Mouse (Mus musculus) hindlimb bud, embryonic 11.5 days (tissue): ENCODE data around the gene Smg9.

Source experiments
- DNase-seq: peaks from one replicate; pipeline ENCODE4 v3.0.0-alpha.2; 2012; ENCODE audit warnings: low read depth, low spot score; ENCODE audit errors: extremely low spot score

The Smg9 gene

DNA sequence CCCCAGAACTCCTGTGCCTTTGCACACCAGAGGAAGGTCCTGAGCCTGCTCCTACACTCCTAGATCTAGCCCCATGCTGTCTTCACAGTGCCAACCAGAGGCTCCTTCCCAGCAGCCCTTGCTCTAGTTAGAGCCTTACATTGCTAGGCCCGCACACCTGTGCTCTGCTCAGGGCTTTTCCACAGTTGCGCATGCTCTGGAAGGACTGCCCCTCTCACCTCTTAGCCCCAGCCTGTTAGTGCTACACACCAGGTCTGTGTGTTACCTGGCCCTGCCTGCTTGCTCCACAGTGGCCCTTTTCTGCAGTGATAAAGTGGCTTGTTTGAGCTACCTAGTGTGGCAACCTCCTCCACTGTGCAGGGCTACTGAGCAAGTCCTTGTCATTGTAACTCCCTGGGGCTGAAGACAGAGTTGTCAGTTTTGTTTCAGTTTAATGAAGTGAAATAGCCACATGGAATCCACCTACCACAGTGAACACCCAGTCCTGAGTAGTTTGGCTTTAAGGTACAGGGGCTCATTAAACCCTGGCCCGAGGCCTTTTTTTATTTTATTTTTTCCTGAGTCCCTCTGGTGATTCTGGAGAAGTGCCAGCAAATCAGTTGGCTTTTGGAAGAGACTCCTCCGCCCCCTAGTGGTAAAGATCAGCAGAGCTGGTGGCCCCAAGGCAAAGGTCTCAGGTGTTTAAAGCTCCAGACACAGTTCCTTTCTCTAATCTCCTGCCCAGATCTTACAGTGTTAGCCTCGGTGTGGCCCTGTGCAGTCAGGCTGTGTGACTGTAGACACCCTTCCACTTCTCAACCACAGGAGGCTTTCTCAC lies 7.3 kb downstream of the Smg9 start:
- DNase-seq = peak; percentile 68

DNA sequence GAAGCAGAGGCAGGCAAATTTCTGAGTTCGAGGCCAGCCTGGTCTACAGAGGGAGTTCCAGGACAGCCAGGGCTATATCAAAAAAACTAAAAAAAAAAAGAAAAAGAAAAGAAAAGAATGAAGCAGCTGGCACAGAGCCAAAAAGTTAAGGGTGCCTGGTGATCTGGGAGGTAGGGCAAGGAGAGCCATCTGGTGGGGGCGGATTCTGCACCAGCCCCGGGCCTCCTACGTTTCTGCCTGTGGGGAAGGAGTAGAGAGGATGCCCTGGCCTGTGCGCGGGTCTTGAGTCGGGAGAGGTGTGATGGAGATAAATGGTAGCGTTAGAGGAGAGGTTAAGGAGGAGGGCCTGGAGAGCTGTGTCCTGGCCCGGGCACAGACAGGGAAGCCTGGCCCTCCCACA lies 8.8 kb downstream of the Smg9 start:
- DNase-seq = no peak

DNA sequence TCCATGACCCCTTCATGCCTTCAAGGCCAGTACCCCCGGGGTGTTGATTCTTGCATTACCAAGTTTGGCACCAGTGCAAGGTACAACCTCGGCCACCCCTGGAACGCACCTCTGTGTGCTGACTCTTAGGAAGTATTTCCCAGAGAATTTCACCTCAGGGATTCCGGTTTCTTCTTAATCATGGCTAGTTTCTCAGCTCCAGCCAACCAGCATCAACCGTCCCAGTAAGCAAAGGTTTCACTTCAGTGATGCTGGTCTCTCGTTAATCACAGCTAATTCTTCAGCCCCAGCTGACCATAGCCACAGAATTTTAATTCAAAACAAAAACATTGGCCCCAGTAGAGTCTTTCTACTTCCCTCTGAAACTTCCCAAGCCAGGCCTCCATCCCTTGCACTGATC lies 10.7 kb downstream of the Smg9 start:
- no peak for DNase-seq

DNA sequence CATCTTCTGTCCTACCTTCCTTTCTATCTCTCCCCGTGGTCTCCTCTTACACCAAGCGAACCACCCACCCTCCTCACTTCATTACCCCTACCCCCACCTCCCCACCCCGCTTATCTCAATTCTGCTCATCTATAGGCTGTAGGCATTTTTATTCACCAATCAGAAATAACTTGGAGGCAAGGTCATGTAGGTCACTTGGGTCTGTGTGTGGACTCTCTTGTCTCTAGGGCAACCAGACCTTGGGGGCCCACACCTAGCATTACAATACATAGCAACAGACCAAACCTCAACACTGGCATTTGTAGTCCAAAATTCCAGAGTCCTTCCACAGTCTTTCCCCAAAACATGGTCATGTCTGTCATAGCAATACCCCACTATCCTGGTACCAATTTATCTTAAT lies 11.4 kb downstream of the Smg9 start:
- DNase-seq = no peak

DNA sequence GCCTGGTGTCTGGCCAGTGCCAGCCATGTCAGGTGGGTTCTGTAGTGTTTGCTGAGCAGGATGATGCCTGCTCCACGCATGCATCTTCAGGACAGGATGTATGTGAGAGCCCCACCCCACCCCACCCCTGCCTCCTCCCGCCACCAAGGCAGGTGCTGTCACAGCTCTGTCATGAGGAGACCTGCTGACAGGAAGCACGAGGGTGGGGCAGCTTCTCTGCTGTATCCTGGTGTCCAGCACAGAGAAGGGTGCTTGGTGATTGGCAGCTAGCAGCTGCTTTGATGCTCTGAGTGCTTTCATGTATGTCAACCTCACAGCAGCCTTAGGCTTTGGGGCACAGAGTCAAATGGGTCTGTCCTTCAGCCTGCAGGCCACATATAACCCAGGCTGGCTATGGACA lies 14.2 kb downstream of the Smg9 start:
- DNase-seq = no peak

DNA sequence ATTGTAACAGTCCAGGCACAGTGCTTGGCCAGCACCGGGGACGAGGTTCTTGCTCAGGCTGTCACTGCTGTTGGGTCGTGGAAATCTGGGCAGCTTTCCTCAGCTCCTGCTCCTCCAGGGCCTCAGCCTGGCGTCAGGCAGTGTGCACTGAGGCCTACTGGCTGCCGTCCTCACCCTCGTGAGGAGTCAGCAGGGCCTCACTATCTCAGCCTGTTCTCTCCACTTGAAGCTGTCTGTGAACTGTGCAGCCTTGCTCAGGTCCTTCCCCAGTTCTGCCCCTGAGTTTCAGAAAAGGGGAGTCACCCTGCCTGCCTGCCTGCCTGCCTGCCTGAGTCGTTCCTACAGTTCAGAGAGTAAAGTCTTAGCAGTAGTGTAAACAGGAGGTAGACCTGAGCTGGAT lies 15.8 kb downstream of the Smg9 start:
- no peak for DNase-seq

DNA sequence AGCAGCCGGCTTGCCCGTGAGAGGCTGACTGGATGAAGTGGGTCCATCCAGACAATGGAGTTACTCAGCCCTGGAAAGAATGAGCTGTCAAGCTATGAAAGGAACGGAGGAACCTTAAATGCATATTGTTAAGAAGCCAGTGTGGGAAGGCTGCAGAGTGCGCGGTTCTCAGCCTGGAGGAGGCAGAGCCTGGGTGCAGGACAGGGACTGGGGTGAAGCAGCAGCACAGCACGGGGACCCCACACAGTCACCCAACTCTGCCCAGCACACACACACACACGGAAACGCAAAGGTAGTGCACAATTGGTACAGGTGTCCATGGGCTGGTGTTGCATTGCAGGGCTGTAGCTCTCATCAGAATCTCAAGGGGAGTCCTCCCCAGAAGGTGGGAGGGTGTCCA lies 20.2 kb downstream of the Smg9 start:
- no peak for DNase-seq

DNA sequence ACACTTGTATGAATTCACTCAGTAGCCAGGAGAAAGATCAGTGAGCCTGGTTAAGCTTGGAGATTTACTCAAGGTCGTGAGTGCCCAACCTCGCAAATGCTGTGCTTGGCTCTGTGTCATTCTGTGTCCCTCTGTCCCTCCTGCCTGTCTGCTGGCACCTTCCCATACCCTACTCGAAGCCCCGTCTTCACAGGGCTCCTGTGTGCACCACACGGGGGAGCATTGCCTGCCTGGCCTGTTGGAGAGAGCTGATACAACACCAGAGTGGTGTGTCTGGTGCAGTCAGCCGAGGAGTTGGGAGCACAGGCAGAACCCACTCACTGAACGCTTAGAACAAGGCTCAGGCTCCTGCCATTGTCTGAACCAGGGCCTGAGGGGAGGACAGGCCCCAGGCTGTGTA lies 22.2 kb downstream of the Smg9 start:
- no peak for DNase-seq

DNA sequence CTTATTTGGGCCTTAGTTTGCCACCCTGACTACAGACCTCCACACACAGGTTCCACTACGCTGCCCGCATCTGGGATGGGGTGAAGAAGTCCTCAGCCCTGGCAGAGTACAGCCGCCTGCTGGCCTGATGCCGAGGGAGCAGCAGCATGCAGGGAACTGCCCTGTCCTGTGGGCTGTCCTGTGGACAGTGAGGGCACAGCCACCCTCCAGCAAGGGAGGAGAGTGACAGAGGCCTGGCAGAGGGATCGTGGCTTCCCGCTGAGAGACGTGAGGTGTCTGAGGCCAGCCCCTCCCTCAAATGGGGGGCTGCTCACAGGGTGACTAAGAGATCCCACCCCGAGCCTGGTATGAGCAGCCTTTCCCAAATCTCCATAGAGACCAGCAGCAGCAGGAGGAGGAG lies 22.8 kb downstream of the Smg9 start:
- DNase-seq = no peak

DNA sequence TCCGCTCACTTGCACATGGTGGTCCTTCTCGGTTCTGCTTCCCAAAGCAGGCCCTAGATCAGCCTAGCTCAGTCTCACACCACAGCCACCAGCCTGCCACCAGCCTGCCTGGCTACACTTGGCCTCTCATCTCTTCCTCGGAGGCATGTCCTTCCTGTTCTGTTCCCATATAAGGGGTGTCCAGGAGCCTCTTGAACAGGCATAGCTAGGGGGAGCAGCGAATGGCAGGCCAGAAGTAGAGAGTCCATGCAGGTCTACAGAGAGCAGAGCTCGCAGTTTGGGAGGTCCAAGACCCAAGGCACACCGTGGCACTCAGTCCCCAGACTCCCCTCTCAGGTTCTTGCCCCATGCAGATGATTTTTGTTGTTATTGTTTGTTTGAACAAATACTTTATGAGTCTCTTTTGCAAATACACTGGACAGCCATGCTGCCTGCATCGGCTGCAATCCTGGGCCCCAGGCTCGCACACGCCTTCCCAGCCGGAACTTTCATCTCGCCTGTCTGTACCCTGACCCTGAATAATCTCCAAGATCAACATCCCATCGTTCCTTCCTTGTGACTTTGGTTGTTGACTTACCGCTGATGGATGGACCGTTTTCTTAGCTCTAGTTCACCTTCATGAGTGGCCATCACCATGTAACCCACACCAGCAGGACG lies 23.8 kb downstream of the Smg9 start:
- DNase-seq = no peak

DNA sequence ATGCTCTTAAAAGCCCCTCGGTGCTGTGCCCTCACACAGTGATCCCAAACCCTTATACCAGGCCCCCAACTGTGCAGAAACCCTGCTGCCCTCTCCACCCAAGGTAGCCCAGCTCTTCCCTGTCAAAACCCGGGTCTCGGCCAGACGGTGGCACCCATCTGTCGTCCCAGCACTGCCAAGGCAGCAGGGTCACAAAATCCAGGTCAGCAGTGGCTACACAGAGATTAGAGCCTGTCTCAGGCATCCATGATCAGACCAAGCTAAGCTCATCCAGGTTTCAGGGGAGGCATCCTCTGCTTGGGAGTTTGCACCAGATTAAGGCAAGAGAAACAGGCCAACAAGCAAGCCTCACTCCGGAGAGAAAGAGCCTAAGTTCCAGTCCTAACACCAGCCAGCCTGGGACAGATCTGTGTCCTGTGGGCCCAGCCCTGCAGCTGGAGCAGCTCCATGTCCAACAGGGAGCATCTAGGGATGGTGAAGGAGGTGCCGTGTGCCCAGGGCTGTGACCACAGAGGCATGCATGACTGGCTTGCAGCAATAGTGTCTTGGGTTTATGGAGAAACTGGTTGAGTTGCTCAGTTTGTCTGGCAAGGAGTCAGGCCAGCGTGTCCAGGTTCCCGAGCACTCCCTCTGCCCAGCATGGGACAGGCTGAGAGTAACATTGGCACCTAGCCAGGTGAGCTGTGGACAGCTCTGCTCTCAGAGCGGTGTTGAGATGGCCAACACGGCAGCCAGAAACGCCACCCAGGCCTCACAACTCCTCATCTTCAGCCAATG lies 24.7 kb downstream of the Smg9 start:
- no peak for DNase-seq

DNA sequence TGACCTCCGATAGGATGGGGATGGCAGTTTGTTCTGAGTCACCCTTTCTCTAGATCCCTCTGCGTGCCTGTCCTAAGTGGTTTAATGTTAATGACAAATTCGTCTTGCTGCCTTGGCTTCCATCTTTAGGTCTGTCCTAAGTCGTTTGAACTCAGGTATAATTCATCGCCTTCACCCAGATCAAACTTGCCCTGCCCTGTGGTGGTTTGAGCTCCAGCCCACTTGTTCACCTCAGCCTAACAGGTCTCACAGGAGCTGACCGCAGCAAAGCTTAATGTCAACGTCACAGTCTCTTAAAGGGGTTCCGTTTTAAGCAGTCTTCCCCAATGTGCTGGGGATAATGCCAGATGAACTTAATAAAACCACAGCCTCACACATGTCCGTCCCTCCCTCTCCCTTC lies 26.5 kb downstream of the Smg9 start:
- no peak for DNase-seq

DNA sequence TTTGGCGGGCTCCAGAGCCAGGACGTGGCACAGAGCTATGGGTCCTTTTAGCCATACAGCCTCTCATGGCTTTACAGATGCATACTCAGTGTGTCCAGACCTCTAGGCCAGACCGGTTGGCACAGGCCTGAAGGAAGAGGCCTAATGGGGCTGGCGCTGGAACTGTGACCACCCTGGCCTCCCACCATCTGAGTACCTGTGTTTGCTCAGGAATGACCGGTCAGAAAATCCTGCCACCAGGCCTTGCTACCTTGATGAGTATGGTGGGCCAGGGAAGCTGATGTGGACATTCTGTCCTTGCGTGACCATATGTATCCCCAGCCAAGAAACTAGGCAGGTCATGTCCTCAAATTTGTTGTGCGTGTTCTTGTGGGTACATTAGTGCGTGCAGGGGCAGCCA lies 27.7 kb downstream of the Smg9 start:
- DNase-seq = no peak

DNA sequence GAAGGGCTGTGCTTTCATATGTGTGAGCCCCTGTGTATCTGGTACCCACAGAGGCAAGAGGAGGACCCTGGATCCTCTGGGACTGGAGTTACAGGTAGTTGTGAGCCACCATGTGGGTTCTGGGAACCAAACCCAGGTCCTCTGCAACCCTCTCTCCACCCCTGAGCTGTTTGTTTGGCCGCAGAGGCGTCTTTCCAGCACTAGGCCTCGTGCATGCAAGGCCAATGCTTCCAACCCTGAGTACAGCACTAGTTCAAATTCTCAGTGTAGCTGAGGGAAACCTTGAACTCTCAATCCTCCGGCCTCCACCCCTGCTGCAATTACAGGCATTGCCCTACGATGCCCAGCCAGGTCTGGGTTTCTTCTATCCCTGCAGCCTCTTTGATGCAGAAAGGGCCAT lies 29.3 kb downstream of the Smg9 start:
- no peak for DNase-seq

DNA sequence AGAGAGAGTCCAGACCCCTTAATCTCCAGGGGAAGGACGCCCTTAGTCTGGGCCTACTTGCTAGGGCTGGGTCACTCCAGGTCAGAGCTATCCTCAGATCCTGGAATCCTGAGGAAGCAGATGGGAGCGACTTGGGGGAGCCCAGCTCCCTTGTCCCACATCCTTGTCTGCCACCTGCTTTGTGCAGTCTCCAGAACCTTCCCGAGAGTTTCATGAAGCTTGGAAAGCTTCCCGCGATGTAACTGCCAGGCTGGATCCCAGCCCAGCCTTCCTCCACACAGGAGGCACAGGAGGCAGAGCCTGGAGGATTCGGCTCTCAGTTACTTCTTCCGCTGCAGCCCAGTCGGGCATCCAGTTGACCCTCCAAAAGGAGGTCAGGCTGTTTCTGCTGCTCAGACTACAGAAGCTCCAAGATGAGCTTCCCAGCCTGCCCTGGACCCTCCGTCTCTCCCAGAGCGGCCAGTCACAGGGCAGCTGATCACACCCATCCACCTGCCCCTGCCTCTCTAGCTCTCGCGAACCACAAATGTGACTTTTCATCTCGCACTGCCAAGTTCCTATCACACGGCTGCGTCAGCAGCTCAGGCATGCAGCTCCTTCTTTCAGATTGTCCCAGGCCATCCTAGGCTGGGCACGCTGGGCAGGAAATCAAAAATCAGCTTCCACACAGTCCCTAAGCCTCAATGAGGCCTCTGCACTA lies 30.1 kb downstream of the Smg9 start:
- no peak for DNase-seq

DNA sequence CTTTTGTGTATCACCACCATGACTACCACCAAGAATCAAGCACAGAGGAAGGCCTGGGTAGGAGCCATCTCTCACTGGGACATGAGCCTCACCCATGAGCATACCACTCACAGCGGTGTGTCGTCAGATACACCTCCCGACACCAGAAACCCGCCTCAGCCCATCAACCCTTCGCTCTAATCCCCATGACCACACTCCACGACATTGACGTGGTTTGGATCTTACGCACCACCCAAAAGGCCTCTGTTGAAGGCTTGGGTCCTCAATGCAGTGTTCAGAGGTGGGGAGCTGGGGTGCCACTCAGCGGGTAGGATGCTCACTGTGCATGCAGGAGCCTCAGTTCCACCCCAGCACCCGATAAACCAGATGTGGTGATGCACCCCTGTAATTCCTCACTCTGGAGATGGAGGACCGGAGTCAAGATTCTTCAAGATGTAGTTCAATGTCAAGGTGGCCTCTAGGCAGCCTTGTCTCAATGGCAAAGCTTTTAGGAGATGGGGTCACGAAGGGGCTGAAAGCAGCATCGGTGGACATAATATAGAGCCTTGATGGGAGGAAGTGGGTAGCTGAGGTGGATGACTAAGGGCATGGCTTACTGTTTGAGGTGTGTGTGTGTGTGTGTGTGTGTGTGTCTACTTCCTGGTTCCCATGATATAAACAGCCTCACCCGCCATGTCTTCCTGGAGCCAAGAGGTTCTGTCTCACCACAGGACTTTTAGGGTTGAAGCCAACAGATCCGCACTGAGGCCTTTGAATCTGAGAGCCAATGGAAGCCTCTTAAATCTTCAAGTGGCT lies 31.3 kb downstream of the Smg9 start:
- DNase-seq = no peak

DNA sequence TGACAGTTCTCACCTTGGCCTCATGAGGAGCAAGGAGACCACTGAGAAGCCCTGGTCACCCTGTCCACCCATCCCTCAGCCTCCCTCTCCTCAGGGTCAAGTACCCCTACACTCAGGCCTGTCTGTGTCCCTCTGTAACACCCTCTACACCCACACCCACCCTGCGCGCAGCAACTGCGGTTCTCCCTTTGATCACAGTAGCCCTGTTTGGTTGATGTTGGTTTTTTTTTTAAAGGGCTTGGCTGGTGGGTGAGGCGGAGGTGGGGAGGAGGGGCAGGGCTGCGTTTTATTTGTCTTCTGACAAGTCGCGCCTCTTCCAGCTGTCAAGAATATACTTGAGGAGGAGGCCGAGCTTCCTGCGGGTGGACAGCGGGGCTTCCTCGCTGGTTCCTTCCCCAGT lies 32.3 kb downstream of the Smg9 start:
- DNase-seq = no peak

DNA sequence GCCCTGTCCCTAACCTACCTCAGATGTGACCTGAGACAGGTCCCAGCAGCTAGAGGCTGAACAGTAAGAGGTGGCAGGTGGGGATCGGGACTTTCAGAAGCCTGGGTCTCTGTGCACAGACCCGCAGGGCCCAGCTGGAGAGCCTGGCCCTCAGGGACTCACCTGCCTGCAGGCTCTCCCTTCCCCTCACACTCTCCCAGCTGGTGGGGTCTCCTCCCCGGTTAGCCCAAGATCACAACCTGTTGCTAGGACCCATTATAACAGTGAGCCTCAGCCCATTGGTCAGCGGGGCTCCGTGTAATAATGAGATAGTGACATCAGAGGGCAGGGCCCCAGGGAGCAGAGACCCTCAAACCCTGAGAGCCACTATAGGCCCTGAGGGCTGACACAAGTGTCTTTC lies 35.9 kb downstream of the Smg9 start:
- DNase-seq = no peak

DNA sequence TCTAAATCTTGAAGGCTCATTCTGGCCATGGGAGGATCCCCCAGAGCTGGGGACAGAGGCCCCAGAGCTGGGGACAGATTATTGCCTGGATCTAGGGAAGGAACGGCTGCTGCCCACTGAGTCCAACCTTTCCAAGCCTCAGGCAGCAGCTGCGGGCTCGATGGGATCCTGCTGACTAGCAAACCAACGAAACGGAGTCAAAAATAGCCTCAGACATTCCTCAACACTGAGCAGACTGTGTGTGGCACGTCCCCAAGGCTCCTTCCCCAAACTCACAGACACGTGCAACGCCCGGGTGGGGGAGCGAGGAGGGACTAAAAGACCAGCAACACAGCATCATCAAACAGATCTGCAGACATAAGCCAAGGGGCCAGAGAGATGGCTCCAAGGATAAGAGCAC lies 38.6 kb downstream of the Smg9 start:
- DNase-seq = no peak

DNA sequence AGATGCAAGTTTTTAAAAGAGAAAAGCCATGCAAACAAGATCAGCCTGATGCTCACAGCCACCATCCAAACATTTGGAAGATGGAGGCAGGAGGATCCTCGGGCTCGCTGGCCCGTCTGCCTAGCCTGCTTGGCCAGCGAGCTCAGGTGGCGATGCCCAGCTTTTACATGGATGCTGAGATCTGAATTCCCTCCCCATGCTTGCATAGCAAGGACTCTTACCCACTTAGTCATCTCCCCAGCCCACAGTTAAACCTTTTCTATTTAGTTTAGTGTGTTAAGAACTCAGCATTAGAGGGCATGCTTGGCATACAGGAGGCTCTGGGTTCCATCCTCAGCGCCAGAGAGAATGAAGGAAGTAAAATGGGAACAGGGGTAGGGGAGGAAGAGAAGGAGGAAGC lies 39.8 kb downstream of the Smg9 start:
- no peak for DNase-seq

DNA sequence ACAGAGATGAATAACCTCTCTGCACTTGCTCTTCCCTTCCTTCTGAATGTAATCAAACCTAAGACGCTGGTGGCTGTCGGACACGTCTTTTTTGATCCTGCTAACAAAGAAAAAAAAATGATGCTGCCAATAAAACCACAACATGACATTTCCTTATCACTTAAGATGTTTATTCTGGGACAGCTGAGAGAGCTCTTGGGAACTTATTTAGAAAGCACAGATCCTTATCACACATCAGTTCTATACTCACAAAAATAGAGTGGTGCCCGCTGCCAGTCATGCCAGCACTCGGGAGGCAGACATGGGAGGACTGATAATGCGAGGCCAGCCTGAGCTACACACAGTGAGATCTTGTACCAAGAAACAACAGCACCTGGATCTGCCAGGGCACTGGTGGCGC lies 40.5 kb downstream of the Smg9 start:
- DNase-seq = no peak
